Mouse (Mus musculus): ENCODE measurements around the gene Npnt.

Npnt gene

DNA sequence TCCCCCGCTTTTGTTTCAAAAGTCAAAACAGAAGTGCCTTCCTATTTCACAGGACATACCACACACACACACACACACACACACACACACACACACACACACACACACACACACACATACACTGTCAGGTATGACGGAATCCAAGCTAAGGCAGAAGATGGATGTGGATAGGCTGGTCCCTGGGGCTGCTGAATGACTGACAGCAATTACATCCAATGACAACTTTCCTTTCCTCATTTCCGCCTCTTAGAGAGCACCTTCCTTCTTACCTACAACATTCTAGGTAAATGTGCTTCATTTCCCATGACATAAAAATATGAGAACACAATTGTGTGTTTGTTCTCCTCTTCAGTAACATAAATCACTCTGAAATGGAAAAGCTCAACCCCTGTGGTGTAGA is 56.4 kb downstream of the Npnt start:
- intact Hi-C loops (cut with DNase I), result no loop called here

DNA sequence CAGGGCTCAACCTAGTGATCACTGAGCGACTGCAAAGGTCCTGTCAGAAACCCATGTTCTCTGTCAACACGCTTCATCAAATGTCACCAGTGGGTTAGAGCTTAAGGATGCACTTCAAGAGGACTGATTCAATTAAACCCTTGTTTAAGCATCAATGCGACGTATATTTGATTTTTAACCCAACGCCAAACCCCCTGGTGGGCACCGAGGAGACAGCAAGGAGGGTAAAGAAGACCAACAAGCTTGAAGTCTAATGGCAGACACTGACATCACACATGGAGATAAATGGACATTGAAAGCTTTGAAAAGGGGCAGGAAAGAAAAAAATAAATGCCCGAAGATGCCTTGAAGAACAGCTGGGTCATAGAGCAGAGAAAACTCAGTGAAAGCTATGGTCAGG is 57.0 kb downstream of the Npnt start:
- intact Hi-C loops (cut with DNase I), result no loop called here

DNA sequence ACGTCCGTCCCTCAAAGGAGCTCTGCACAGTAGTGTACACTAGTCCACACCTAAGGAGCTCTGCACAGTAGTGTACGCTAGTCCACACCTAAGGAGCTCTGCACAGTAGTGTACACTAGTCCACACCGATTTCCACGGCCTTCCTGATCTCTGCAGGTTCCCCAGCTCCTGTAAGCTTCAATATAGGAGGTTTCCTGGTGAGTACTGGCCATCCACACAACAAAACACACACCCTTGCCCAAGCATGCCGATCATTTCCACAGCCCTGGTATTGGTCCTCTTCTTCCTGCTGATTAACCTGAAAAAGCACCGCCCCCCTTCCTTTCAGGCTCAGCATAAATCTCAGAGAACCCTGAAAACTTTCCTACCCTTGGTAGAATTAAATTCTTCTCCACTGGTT is 57.6 kb downstream of the Npnt start:
- intact Hi-C loops (cut with DNase I), result no loop called here

DNA sequence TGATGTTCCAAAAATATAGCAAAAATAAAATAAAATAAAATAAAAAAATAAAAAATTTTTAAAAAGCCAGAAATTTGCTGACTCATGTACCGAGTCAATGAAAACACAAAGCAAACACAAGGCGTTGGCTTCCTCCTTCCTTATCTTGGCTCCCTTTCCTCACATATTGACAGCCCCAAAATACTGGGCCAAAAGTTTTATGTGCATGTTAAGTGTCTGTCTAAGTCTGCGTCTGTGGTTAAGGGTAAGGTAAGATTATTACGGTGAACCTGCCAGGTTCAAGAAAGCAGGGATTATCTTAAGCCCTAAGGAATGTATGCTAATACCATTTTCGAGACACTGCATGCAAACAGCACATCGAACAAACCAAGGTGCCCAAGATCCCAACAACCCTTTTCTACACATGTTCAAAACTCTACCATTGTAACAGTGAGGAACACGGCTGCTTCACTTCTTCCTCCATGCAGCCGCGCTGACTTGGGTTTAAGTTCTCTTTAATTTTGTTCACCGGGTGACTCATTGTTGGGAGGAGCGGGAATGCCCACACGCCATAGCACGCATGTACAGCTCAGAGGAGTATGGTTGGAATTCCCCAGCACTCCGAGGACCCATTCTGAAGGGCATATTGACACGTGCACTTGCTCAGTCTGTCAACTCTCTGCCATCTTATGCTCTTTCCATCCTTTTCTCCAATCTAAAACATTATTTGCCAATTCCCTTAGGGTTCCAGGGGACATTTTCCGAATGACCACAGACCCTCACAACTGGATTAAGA is 62.8 kb downstream of the Npnt start:
- intact Hi-C loops (cut with DNase I), result no loop called here

DNA sequence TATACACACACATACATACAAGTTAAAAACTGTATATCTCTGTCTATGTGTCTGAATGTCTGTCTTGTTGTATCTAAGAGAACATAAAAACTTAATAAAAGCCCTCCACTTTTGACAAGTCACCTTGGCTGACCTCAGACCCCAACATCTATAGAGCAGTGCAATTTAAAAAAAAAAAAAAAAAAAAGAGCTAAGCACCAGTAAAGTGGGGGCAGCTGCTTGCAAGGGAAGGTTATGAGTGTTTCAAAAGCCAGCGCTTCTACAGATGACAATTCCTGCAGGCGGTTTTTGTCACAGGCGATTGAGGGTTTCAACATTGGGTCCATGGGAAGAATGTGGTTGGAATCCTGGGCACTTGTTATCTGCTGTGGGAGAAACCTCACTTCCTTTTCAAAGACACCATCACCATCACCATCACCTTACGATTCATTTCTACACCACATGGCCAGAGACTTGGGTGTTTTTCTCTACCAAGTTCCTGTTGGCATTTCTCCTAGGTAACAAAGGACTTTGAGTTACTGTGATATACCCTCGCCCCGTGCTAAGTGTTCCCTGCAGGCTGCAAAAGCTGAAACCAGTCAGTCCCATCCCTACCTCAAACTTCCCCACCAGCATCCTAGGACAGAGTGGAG is 63.6 kb downstream of the Npnt start:
- intact Hi-C loops (cut with DNase I), result no loop called here

DNA sequence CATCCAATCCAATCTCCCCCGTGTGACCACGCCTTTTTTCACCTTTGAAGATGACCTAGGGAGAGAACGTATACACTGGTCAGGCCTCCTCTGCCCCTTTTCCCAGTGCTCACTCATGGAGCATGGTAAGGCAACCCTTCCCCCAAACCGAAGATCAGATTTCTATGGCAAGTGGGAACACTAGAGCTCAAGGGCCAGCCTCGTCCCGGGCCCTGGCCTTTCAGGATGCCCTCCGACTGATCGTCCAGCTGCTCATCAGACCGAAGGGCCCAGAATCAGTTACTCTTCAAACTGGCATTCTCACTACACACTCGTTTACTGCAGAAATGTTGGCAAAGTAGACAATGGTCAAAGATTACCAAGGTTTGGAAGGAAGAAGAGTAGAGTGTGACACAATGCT is 65.6 kb downstream of the Npnt start:
- intact Hi-C loops (cut with DNase I), result no loop called here

DNA sequence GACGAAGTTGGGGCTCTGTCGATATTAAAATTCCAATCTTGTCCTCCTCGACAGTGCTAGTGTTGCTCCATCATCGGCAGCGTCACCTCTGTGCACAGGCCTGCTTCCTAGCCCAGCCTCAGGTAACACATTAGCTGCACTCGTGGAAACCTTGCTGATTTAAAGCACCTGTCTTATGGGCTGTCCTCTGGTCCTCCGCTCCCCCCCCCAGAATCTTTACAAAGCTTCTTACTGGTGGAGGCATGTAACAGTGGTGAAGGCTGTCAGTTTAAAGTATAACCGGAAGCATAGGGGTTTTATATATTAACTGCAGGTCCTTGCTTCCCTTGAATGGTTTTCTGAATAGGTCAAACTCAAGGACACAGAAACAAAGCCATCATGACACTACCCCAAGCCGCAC is 66.8 kb downstream of the Npnt start:
- intact Hi-C loops (cut with DNase I), result no loop called here

DNA sequence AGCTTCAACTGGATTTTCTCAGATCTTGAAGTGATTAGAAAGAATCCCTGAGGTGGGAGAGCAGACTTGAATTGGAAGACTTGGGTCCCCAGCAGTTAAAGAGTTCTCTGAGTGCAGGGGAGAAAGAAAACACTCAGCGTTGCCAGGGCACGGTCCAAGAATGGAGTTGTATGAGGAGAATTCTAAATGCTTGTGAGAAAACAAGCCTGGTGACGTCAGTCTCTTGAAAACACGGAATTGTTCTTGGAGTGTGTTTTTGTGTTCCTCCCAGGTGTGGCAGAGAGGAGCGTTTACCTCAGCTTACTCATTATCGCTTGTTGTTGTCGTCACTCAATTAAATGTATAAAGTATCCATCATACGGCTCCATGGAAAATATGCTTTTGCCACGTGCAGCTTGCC is 69.3 kb downstream of the Npnt start:
- intact Hi-C loops (cut with DNase I), result no loop called here

DNA sequence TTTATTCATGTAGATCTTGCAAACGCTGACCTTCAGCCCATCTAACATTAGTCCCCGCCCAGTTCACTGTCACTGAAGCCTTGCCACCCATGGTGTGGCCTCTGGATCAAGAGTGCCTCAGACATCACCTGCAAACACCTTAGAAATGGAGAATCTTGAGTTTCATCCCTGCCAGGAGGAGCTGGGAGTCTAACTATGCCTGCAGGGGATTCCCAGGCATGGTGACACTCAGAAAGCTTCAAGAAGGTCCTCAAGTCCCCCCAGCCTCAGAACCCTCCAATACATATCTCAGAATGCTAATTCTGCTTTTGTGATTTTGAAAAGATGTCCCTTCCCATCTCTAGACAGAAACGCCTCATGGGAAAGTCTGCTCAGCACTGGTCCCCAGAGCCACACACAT is 69.7 kb downstream of the Npnt start:
- intact Hi-C loops (cut with DNase I), result no loop called here

DNA sequence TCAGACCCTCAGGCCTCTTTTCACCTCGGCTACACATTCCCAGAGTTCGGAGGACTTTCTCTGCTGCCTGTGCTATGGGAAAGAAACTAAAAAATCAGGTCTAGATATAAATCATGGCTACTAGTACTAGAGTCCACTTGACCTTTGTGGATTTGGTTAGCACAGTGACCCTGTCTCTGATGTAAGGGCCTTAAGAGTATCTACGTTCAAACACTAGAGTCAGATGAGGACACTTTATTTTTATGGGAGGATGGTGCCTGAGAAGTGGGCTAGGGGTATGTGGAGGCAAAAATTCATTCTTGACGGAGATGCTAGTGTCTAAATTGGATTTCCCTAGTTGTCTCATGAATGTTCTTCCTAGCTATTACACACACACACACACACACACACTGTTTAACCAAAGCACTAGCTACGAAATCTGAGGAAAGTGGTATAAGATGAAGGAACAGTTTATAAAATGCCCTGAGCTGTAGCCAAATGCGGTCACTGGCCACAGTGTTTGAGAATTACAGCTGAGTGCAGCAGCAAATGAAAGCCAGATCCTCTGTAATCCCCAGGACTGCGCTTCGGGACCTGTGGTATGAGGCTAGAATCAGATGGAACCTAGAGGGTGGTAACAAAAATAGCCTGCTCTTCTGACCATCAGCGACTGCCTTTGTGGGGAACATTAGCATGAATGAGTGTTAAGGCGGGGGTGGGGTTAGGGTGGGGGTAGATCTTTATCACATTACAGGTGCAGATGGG is 73.0 kb downstream of the Npnt start:
- intact Hi-C loops (cut with DNase I), result no loop called here

DNA sequence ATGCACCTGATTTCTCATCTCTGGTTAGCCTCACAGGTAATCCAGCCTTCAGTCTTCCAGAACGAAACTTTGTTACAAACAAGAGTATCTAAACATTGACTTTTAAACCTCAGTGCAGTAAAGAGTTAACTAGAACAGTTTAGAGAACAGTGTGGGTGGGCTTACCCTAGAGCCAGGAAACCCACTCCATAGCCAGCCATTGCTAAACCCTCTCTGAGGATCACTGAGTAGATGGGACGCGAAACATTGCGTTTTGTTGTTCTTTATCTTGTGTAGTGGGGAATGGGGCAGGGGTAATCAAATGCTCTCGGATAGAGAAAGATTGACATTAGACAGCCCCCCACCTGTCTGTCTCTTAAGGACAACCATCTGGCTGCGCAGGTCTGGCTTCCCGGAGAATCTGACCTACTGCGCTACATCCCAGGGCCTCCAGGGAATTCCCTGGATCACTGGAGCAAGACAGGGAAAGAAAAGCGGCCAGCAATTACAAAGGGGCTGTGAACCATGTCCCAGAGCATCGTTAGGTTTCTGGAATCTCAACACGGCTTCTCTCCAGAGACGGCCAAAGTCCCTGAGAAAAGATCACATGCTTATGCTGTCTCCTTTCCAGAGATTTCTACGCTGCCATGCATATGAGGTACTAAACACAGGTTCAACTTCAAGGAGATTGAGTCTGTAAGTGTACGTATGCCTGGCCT is 73.9 kb downstream of the Npnt start:
- intact Hi-C loops (cut with DNase I), result no loop called here

DNA sequence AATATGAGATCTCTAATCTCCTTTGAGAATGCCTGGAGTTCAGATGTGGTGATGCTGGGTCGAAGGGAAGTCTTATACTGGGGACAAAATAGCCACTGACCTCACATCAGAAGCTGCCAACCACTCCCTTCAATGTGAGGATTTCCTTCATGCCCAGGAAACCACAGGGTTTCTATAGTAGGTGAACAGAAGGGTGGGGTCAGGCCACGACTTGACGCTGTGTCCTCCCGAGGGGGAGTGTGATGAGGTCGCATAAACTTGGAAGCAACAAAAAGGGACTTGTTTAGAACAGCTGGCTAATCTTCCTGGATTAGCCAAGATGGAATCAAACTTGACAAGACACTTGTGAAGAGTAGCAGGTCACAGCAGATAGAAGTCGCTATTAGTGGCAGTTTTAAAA is 76.8 kb downstream of the Npnt start:
- intact Hi-C loops (cut with DNase I), result no loop called here

DNA sequence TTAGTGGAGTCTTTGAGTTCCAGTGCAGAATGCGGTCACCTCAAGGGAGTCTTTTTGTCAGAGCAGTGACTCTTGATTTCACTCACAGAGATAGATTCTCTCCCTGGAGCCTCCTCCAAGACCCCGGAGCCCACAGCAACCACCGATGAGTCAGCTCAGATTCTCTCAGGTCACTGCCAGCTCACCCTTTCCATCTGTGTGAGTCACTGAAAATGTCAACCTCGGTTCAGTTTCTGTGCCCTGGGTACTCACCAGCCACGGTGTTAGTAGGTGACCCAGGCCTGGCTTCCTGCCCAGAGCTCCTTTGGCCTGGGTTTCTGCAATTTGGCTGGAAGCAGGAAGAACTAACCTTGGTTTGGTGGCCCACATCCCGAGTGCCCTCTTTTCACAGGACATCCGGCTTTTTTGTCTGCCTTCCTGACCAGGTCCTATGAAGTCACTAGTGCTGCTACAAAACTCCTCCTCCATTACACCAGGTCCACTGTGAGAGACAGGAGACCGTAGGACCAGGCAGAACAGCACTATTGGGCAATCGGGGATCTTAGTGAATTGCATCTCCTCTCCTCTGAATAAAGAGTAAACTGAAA is 78.7 kb downstream of the Npnt start:
- intact Hi-C loops (cut with DNase I), result no loop called here

DNA sequence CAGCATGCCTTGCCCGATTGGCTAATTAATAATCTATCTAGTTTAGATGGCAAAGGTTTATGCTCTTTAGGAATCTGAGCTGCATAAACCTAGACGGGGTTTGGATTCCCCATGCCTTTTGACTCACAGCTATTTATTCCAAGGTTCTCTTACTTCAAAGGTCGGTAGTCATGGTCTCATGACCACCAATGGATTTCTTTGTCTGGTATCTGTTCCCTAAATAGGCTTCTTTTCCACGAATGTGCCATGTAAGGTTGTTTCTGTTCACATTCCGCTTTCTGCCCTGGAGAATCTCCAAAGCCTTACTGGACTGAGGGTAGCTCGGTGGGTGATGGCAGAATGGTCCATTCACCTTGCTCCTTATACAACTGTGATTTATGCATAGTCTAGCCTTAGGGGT is 80.0 kb downstream of the Npnt start:
- intact Hi-C loops (cut with DNase I), result no loop called here

DNA sequence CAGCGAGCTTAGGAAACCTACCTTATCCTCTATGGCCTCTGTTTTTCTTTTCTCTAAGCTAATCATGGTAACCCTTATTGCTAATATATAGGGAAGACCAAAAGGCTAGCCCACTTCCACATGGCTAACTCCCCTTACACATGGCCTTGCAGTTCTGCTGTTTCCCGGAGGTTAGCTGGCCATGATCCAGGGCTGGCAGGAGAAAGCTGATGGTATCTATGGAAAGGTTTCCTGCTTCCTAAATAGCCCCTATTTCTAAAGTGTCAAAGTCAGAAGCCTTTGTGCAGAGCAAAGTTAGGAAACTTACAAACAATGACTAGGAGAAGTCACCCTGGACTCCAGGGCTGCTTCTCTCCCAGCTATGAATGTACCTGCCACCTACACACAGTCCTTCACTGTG is 81.3 kb downstream of the Npnt start:
- intact Hi-C loops (cut with DNase I), result no loop called here

DNA sequence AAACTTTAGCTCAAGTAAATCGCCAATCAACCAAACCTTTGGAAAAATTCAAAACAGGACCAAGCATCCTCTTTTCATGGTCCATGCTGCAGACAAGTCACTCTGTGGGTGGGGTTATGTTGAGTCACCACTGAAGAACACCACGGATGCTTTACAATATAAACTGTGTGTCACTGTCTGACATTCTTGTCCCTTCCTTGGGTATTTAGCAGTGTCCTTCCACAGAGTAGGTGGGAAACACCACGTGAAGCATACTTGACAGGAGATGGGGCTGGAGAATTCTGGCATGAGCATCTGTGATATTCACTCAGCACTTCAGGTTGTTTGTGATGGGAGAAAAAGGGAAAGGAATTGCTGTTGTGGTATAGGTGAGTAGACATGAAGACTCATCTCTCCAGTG is 83.1 kb downstream of the Npnt start:
- intact Hi-C loops (cut with DNase I), result no loop called here

DNA sequence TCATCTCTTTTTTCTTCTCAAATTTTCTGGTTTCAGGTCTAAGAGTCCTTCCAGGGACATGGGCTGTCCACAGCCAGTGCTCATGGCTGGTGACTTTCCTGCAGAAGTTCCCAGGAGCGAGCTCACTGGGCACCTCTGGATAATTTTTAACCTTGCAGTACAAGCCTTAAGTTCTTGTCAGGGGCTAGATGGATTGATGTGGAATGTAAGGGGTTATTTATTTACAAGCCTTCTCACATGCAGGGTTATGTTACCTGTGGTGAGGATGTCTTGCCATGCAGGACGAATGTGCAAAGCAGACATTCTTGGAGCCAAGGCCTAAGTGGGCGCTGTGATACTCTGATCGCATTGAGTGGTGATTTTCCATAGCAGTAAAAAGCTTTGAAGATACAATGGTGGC is 84.5 kb downstream of the Npnt start:
- intact Hi-C loops (cut with DNase I), result no loop called here

DNA sequence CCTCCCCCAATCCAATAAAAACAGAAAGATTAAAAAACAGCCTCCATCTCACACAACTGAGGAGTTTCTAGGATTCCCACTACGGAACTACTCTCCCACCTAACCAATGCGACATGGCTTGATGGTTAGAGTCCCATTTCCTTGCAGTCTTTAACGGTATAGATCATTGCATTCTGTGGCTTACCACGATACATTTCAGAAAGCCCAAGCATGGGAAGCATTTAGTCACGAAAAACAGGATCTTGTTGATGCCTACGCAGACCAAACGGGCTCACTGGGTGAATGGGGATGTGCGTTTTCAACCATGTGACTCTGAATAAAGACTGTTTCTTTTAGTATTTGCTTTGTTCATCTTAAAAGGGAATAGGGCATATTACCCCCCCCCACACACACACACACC is 85.1 kb downstream of the Npnt start:
- intact Hi-C loops (cut with DNase I), result no loop called here

DNA sequence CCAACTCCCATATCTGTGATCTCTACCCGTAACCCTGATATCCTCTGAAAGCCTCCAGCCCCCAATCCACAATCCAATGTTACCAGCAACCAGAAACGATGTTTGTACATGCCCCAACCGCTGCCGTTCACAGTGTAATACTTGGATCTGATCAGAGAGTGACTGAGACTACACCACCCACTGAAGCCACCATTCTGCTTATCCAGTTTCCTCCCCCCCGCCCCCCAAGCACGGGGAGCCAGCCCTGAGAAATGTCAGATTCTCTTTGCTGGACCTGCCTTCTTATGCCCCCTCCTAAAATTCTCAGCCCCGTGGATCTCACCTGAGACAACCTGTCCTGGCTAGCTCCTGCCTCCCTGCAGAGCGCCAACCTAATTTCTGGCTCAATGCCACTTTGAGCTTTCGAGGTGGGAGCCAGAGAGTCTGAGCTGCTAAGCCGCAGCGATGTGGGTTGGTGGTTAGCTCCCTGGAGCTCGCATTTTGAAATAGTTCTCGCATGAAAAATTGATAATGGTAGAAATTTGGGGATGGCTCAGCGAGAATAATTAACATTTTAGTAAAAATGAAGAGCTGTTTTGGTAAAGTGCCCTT is 85.7 kb downstream of the Npnt start:
- intact Hi-C loops (cut with DNase I), result no loop called here

DNA sequence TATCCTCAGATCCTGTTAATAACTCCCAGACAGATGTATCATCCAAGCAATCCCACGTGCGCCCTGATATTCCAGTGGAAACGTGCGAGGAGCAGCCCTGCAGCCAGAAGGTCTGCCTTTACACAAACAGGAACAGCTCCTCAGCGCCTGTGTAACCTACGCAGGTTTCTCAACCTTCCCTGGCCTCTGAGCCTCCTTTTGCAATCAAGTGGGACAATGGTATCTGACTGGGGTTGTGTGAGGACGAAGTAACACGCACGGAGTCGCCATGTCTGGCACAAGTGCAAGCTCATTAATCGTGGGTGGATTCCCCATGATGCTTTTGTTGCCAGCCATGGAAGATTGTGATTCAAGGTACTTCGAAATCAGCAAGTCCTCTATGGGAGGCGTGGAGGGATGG is 86.2 kb downstream of the Npnt start:
- intact Hi-C loops (cut with DNase I), result no loop called here

DNA sequence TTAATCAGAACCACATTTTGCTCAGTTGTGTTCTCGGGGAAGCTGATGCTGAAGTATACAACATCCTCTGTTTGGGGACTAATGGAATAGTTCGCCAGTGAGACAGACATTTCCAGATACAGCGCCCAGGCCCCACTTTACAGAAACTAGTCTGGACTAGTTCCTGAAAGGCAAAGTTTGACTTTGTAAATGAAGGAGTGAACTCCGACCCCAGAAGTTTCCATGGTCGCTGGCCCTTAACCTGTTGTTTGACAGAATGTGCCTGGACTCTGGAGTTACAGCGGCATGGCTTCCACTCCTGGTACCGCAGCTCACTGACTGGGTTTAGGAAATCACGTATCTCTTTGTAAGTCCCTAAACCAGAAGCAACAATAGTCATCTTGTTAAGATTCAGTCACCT is 89.3 kb downstream of the Npnt start:
- intact Hi-C loops (cut with DNase I), result no loop called here

Measured in adrenal gland (tissue).